Mouse (Mus musculus): ENCODE results near the gene Mpst.
A peak's percentile ranks its signal among the peaks of the same experiment; 100 is the strongest.

- TF ChIP-seq CTCF (conservative IDR thresholded peaks at IDR 0.05; ENCODE audit: low read length), result peak; percentile 79
- TF ChIP-seq POU5F1 (IDR thresholded peaks at IDR 0.05; ENCODE audit: borderline replicate concordance, low read length), result no peak
- TF ChIP-seq NANOG (IDR thresholded peaks at IDR 0.05; ENCODE audit: borderline replicate concordance, low read length), result no peak
Observed at GRCm38 (mm10) chr15:78368926-78369346, 37.3 kb upstream of the Mpst start.

All from E14TG2a.4 (cell line).